Mouse (Mus musculus): ENCODE measurements around the gene Slc9a3r2.

Gene Slc9a3r2

DNA sequence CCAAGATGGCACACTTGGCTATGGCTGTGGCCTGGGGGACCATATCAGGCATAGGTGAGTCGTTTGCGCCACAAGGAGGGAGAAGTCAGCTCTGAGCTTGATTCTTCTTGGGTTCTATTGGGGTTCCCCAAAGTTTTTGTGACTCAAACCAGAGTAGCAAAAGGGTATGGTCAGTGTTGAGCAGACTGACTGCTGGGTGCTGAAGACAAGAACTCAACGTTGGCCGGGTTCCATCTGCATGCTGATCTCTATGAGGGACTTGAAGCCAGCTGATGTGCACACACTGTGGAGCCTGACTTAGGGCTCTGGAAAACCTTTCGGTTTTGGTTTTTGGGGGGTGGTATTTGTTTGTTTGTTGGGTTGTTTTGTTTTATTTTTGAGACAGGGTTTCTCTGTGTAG is 14.4 kb downstream of the Slc9a3r2 start:
- no peak for DNase-seq

DNA sequence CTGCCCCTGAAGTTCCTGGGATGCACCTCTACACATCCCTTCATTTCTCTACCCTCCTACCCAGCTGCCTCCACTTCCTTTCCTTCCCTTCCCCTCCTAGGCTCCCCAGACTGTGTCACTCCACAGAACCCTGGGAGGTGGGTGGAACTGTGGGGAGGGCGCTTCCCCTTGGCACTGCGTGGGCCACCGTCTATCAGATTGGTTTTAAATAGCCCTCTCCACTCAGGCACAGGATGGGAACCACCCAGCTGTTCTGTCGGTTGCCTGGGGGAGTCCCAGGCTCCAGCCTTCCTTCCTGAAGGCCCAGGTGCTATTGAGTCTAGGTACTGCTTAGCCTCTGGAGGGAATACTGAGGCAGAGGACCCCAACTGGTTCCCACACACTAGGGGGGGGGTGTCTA is 15.1 kb downstream of the Slc9a3r2 start:
- DNase-seq, result peak; percentile 57 to 74

- no peak for DNase-seq
Observed at GRCm38 (mm10) chr17:24633831-24634230, 16.3 kb downstream of the Slc9a3r2 start.

- DNase-seq, result peak; percentile 80 to 88
Observed at GRCm38 (mm10) chr17:24632813-24633449, 17.2 kb downstream of the Slc9a3r2 start.

DNA sequence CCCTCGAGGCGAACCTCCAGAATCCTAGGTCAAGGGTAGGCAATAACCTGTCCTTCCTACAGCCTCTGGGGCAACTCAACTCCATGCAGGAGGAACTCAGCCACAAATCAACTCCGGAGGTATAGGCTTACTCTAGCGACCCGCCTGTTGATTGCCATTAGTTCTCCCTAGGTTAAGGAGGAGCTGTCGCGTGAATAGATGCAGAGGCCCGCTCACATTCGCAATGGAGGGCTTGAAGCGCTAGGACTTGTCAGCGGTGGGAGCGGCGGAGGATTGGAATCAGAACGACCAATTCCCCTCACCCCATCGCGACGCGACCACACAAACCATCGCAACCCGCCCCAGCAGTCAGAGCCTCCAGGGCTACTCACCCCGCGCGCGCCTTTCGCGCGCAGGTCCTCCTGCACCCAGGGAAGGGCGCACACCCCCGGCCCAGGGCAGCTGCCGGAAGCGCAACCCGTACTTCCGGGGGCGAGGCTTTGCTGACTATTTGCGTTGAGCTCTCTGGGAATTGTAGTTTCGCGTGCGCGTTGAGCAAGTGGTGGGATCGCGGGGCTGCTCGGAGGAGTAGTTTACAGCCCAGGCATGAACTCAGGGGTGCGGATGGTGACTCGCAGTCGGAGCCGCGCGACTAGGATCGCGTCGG is 17.8 kb downstream of the Slc9a3r2 start, which contains the start of the genes Tsc2 and Nthl1:
Gene Tsc2 (minus strand): TSS at position 464 of the 646 bp plus-strand sequence.
Gene Nthl1 (plus strand): TSS at position 514 of the 646 bp plus-strand sequence.
- DNase-seq, result peak; percentile 88 to 90

GRCm38 (mm10) chr17:24630072-24630471 is 20.1 kb downstream of the Slc9a3r2 start:
- no peak for DNase-seq

DNA sequence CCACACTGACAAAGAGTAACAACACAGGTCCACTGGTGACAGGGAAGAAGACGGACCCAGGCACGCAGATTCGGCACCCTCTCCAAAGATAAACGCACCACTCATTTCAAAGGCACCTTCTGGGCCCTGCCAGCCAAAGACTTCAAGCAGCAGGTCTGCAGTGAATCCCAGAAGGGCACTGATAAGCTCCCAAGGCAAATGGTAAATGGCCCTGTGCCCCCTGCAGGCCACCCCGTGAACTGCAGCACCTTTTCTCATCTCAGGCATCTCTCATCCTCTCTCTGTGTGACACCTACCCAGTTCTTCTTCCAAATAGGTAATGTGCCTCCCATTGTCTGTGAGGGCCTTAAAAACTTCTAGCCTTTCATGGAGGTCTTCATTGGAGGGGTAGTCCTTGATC is 21.5 kb downstream of the Slc9a3r2 start:
- peak; percentile 70 to 83 for DNase-seq

DNA sequence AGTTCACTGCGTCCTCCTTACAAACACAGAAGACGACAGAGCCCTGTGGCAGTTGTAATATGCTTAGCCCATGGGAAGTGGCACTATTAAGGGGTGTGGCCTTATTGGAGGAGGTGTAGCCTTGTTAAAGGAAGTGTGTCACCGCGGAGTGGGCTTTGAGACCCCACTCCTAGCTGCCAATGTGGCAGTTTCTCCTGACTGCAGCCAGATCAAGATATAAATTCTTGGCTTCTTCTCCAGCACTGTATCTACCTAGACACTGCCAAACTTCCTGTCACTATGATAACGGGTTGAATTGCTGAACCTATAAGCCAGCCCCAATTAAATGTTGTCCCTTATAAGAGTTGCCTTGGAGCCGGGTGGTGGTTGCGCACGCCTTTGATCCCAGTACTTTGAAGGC is 24.7 kb downstream of the Slc9a3r2 start:
- DNase-seq, result no peak

- DNase-seq, result no peak
Observed at GRCm38 (mm10) chr17:24617561-24618194, 32.4 kb downstream of the Slc9a3r2 start.

GRCm38 (mm10) chr17:24610711-24611110 is 39.4 kb downstream of the Slc9a3r2 start:
- DNase-seq, result no peak

DNA sequence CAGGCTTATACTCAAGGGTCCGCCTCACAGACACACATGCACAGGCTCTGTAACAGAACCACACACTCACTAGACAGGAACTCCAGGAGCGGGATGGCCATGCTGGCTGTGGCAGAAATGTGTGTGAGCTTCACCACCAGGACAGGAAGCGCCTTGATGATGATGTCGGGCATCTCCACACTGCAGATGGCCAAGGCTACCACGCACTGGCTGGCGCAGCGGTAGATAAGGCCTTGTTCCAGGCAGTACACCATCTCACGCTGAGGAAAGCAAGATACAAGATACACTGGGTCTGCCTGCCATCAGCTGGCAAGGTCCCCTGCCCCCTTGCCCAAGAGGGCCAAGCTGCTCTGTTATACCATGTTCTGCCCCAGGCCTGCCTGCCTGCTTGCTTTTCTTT is 41.3 kb downstream of the Slc9a3r2 start:
- DNase-seq, result no peak

DNA sequence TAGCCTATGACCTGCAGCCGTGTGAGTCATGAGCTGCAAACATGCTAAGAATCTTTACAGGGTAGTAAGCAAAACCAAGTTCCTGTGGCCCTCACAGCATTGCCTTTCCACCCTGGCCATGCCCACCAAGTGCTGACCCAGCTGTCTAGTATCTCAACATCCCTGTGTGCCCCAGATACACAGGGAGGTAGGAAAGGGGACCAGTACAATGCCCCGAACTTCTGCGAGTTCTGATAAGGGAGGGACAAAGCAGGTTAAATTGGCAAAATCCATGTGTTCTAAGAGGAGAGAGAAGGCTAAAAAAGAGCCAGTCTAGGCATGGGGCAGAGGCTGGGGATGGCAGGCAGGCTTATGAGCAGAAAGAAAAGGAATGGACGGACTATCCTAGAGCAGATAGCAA is 41.8 kb downstream of the Slc9a3r2 start:
- no peak for DNase-seq

- no peak for DNase-seq
Observed at GRCm38 (mm10) chr17:24604557-24604956, 45.6 kb downstream of the Slc9a3r2 start.

GRCm38 (mm10) chr17:24603961-24604360 is 46.2 kb downstream of the Slc9a3r2 start:
- DNase-seq, result no peak

DNA sequence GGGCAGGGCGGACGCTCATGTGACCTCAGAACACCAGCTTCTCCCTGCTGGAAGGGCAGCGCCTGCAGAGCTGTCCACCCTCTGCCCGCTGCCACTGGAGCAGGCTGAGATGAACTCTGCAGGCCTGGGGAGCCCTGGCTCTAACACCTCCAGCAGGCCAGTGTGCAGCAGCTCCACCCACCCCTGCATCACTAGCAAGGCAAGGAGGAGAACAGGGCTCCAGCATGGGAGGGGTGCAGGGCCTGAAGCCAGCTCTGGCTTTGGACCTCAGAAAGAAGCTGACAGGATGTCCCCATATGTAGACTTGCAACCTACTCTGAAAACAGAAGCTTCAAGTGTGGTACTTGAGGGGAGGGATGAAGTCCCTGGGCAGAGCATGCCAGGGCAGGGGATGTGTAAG is 49.6 kb downstream of the Slc9a3r2 start:
- no peak for DNase-seq

DNA sequence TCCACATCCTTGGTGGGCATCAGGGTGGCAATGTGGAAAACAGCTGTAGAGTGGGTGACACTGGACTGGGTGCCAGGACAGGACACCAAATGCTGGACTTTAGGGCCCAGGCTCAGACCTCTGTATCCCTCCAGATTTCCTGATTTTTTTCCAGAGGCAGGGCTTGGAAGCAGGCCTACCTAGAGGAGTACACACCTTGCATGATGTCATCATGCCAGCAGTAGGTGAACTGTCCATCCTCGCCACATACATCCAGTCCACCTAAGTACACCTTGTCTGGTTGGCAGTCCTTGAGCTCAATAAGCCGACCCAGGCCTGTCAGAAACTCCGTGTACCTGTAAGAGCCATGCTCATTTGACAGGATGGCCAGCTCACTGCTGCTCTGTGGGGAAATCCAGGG is 52.1 kb downstream of the Slc9a3r2 start:
- no peak for DNase-seq

DNA sequence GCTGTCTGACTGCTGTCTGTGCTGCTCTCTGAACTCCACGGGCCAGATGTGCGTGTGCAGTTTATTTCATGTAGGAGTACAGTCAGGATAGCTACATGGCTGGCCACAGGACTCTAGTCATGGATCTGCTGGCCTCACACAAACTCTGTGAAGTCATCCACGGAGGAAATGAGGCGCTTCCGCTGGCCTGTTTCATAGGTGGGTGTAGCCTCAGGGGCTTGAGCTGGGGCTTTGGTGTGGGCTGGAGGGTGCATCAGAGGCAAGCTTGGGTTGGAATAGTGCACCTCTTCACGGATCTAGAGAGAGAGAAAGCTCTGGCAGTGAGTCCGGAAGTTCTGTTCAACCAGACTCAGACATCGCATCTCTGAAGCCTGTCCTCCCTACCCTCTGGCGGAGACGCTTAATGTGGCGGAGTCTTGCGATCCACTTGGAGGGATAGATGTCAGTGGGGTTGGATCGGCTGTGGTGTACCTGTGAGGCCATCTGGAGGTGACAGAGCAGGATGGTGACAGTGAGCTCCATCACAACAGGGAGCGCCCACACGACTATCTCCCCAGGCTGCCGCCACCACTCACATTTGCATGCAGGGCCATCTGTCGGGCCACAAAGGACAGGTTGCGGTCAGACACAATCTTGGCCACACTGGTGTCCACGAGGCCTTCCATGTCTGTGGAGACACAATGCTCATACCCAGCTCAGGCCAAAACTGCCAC is 53.5 kb downstream of the Slc9a3r2 start:
- DNase-seq, result no peak

- DNase-seq, result no peak
Observed at GRCm38 (mm10) chr17:24596073-24596466, 54.1 kb downstream of the Slc9a3r2 start.

- DNase-seq, result peak; percentile 33 to 63
Observed at GRCm38 (mm10) chr17:24595126-24596072, 54.7 kb downstream of the Slc9a3r2 start.

DNA sequence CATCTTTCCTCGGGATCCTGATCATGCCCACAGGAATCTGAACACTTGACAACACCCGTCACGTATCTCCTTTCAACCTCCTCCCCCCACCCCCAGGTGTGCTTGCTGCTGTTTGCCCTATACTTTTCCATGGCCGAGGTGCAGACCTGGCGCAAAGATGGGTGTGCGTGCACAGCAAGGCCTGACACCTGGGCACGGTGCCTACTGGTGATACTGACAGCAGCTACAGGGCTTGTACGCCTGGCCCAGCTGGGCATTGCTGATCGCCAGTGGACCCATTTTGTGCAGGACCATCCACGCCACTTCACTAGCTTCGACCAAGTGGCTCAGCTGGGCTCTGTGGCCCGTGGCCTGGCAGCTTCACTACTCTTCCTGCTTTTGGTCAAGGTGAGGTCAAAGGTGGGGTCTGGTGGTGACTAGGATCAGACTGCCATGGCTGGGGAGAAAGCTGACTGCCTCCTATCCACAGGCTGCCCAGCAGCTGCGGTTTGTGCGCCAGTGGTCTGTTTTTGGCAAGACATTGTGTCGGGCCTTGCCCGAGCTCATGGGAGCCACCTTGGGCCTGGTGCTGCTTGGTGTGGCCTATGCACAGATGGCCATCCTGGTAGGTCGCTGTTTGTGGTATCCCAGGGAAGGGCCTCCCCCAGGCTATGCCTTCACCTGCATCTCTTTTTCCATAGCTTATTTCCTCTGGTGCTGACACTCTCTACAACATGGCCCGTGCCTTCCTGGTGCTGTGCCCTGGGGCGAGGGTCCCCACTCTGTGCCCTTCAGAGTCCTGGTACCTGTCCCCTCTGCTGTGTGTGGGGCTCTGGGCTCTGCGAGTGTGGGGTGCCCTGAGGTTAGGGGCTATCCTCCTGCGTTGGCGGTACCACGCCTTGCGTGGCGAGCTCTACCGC is 55.9 kb downstream of the Slc9a3r2 start:
- no peak for DNase-seq

DNA sequence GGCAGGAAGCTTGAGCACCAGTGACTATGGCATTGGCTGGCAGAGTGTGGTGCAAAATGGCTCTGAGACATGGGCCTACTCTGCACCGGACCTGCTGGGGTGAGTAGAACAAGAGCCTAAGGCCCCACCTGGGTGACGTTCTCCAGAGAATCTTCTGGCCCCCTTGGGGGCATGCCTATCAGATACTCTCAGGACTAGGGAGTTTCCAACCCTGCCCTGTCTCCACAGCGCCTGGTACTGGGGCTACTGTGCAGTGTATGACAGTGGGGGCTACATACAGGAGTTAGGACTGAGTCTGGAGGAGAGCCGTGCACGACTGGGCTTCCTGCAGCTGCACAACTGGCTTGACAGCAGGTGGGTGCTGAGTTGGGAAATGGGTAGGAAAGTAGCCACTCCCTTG is 56.9 kb downstream of the Slc9a3r2 start:
- no peak for DNase-seq
